Mouse (Mus musculus) hindbrain, embryonic 15.5 days (tissue): ENCODE measurements at regions not wholly inside any gene's neighbourhood (a gene's known extent, or its start where the extent isn't known, plus 50 kb on each side); places are given as distances from the start of the nearest gene placed in this dataset.

Source experiments
- ATAC-seq: fragments of 200-750 bp; cut with Nextera tagmentation; 2 replicates; pipeline ENCODE4 v1.8.0; 2017; ENCODE audit warnings: low read depth, moderate number of reproducible peaks, moderate TSS enrichment; ENCODE audit not compliant: low FRiP score
- H3K27ac ChIP-seq: fragments of 300-500 bp; sonication (generic); replicated peaks from 2 replicates; pipeline ENCODE4 v1.5.1; 2015; ENCODE audit warnings: mild to moderate bottlenecking, inconsistent platforms
- H3K27me3 ChIP-seq: fragments of 300-500 bp; sonication (generic); 2 replicates; pipeline ENCODE4 v1.6.1; 2015; ENCODE audit warnings: control low read depth, inconsistent platforms
- H3K36me3 ChIP-seq: fragments of 300-500 bp; sonication (generic); 2 replicates; pipeline ENCODE4 v1.6.1; 2015; ENCODE audit warnings: control low read depth, inconsistent platforms
- H3K4me1 ChIP-seq: fragments of 300-500 bp; sonication (generic); replicated peaks from 2 replicates; pipeline ENCODE4 v1.6.1; 2015; ENCODE audit warnings: control low read depth, inconsistent platforms
- H3K4me2 ChIP-seq: fragments of 300-500 bp; sonication (generic); 2 replicates; pipeline ENCODE4 v1.6.1; 2015; ENCODE audit warnings: moderate library complexity, mild to moderate bottlenecking, inconsistent platforms
- H3K4me3 ChIP-seq: fragments of 300-500 bp; sonication (generic); 2 replicates; pipeline ENCODE4 v1.5.1; 2015; ENCODE audit warnings: mild to moderate bottlenecking, inconsistent platforms
- H3K9ac ChIP-seq: fragments of 300-500 bp; sonication (generic); 2 replicates; pipeline ENCODE4 v1.6.1; 2015; ENCODE audit warnings: inconsistent platforms
- H3K9me3 ChIP-seq: fragments of 300-500 bp; sonication (generic); 2 replicates; pipeline ENCODE4 v1.6.1; 2016; ENCODE audit warnings: control low read depth, inconsistent platforms
- WGBS: fragments of 180-500 bp; shearing (Covaris S2); methylation state at CpG from one replicate; pipeline ENCODE4 v1.1.7; 2015; 5-methylcytosine and 5-hydroxymethylcytosine counted together

GRCm38 (mm10) chr13:11490766-11491165, 616.0 kb downstream of the Ryr2 start:
- H3K9me3 ChIP-seq, result no peaks in the 10 kb centered on the region
- WGBS, result 85% methylated on average over 3 of the region's 3 CpGs
- H3K4me1 ChIP-seq, result no peaks in the 10 kb centered on the region
- no peak overlapping the region for H3K9ac ChIP-seq
- no peaks in the 10 kb centered on the region for H3K36me3 ChIP-seq
- no peak overlapping the region for H3K27ac ChIP-seq
- no peak overlapping the region for H3K4me2 ChIP-seq
- H3K27me3 ChIP-seq, result no peaks in the 10 kb centered on the region
- H3K4me3 ChIP-seq, result no peak overlapping the region
- ATAC-seq, result no peak

GRCm38 (mm10) chr13:11483142-11483541, 623.6 kb downstream of the Ryr2 start:
- no peaks in the 10 kb centered on the region for H3K36me3 ChIP-seq
- H3K27ac ChIP-seq, result no peak overlapping the region
- H3K9me3 ChIP-seq, result no peaks in the 10 kb centered on the region
- no peak overlapping the region for H3K4me3 ChIP-seq
- H3K27me3 ChIP-seq, result no peaks in the 10 kb centered on the region
- H3K4me1 ChIP-seq, result no peaks in the 10 kb centered on the region
- no peak overlapping the region for H3K4me2 ChIP-seq
- 69% methylated on average over 1 of the region's 1 CpGs for WGBS
- H3K9ac ChIP-seq, result no peak overlapping the region
- ATAC-seq, result no peak

GRCm38 (mm10) chr13:11482701-11483100, 624.0 kb downstream of the Ryr2 start:
- no peaks in the 10 kb centered on the region for H3K36me3 ChIP-seq
- ATAC-seq, result no peak
- no peaks in the 10 kb centered on the region for H3K27me3 ChIP-seq
- no peak overlapping the region for H3K9ac ChIP-seq
- no peak overlapping the region for H3K4me3 ChIP-seq
- H3K4me1 ChIP-seq, result no peaks in the 10 kb centered on the region
- H3K4me2 ChIP-seq, result no peak overlapping the region
- whole genome bisulfite sequencing, result 53% methylated on average over 3 of the region's 3 CpGs
- H3K9me3 ChIP-seq, result no peaks in the 10 kb centered on the region
- no peak overlapping the region for H3K27ac ChIP-seq

GRCm38 (mm10) chr13:11460251-11460650, 646.5 kb downstream of the Ryr2 start:
- no peaks in the 10 kb centered on the region for H3K4me1 ChIP-seq
- H3K9ac ChIP-seq, result no peak overlapping the region
- H3K4me3 ChIP-seq, result no peak overlapping the region
- WGBS, result 90% methylated on average over 2 of the region's 2 CpGs
- H3K36me3 ChIP-seq, result no peaks in the 10 kb centered on the region
- H3K9me3 ChIP-seq, result no peaks in the 10 kb centered on the region
- no peaks in the 10 kb centered on the region for H3K27me3 ChIP-seq
- ATAC-seq, result no peak
- H3K27ac ChIP-seq, result no peak overlapping the region
- no peak overlapping the region for H3K4me2 ChIP-seq

- H3K27ac ChIP-seq, result no peak overlapping the region
- no peaks in the 10 kb centered on the region for H3K4me1 ChIP-seq
- no peaks in the 10 kb centered on the region for H3K9me3 ChIP-seq
- H3K4me2 ChIP-seq, result no peak overlapping the region
- WGBS, result 66% methylated on average over 3 of the region's 3 CpGs
- ATAC-seq, result peak; percentile 68; the same call in 1 of the 2 replicates
- H3K36me3 ChIP-seq, result no peaks in the 10 kb centered on the region
- H3K4me3 ChIP-seq, result no peak overlapping the region
- H3K9ac ChIP-seq, result no peak overlapping the region
- H3K27me3 ChIP-seq, result no peaks in the 10 kb centered on the region
These were observed 651.6 kb downstream of the Ryr2 start for GRCm38 (mm10) chr13:11455113-11455512.

- WGBS, result 87% methylated on average over 2 of the region's 2 CpGs
- H3K4me1 ChIP-seq, result no peaks in the 10 kb centered on the region
- no peak for ATAC-seq
- no peaks in the 10 kb centered on the region for H3K36me3 ChIP-seq
- H3K27me3 ChIP-seq, result no peaks in the 10 kb centered on the region
- no peak overlapping the region for H3K4me3 ChIP-seq
- H3K27ac ChIP-seq, result no peak overlapping the region
- H3K9me3 ChIP-seq, result no peaks in the 10 kb centered on the region
- H3K4me2 ChIP-seq, result no peak overlapping the region
- H3K9ac ChIP-seq, result no peak overlapping the region
These were observed 654.3 kb downstream of the Ryr2 start for GRCm38 (mm10) chr13:11452448-11452847.

GRCm38 (mm10) chr13:11432465-11433339, 674.0 kb downstream of the Ryr2 start:
- no peak for ATAC-seq
- Histone ChIP-seq H3K36me3 (no peaks in the 10 kb centered on the region), H3K9ac (no peak overlapping the region), H3K4me1 (no peaks in the 10 kb centered on the region), H3K27ac (no peak overlapping the region), H3K4me2 (no peak overlapping the region), H3K9me3 (no peaks in the 10 kb centered on the region), H3K4me3 (no peak overlapping the region), H3K27me3 (no peaks in the 10 kb centered on the region)
- 75% methylated on average over 7 of the region's 7 CpGs for WGBS

GRCm38 (mm10) chr13:11426820-11427219, 679.9 kb downstream of the Ryr2 start:
- Histone ChIP-seq H3K9me3 (no peaks in the 10 kb centered on the region), H3K4me1 (no peaks in the 10 kb centered on the region), H3K27ac (no peak overlapping the region), H3K27me3 (no peaks in the 10 kb centered on the region), H3K4me3 (no peak overlapping the region), H3K9ac (no peak overlapping the region), H3K4me2 (no peak overlapping the region), H3K36me3 (no peaks in the 10 kb centered on the region)
- ATAC-seq, result no peak

GRCm38 (mm10) chr13:11392027-11392426, 714.7 kb downstream of the Ryr2 start:
- Histone ChIP-seq H3K4me2 (no peak overlapping the region), H3K4me1 (no peaks in the 10 kb centered on the region), H3K9ac (no peak overlapping the region), H3K4me3 (no peak overlapping the region), H3K9me3 (0 out of 2 replicates have a peak, but pooled peaks cover 3% of the 10 kb centered on the region), H3K36me3 (no peaks in the 10 kb centered on the region), H3K27me3 (no peaks in the 10 kb centered on the region), H3K27ac (no peak overlapping the region)
- 40% methylated on average over 2 of the region's 2 CpGs for WGBS
- ATAC-seq, result no peak

GRCm38 (mm10) chr13:11375452-11375851, 731.3 kb downstream of the Ryr2 start:
- Histone ChIP-seq H3K4me1 (no peaks in the 10 kb centered on the region), H3K4me3 (no peak overlapping the region), H3K9me3 (no peaks in the 10 kb centered on the region), H3K27ac (no peak overlapping the region), H3K4me2 (no peak overlapping the region), H3K27me3 (no peaks in the 10 kb centered on the region), H3K9ac (no peak overlapping the region), H3K36me3 (no peaks in the 10 kb centered on the region)
- no peak for ATAC-seq

GRCm38 (mm10) chr13:11369456-11369855, 737.3 kb downstream of the Ryr2 start:
- Histone ChIP-seq H3K36me3 (no peaks in the 10 kb centered on the region), H3K4me1 (no peaks in the 10 kb centered on the region), H3K4me3 (no peak overlapping the region), H3K27me3 (no peaks in the 10 kb centered on the region), H3K4me2 (no peak overlapping the region), H3K9ac (no peak overlapping the region), H3K27ac (no peak overlapping the region), H3K9me3 (no peaks in the 10 kb centered on the region)
- 67% methylated on average over 1 of the region's 1 CpGs for WGBS
- ATAC-seq, result no peak

GRCm38 (mm10) chr13:11362872-11363271, 743.9 kb downstream of the Ryr2 start:
- H3K4me1 ChIP-seq, result no peaks in the 10 kb centered on the region
- no peak overlapping the region for H3K27ac ChIP-seq
- no peak for ATAC-seq
- 70% methylated on average over 3 of the region's 3 CpGs for WGBS
- H3K4me3 ChIP-seq, result no peak overlapping the region
- no peaks in the 10 kb centered on the region for H3K36me3 ChIP-seq
- no peaks in the 10 kb centered on the region for H3K27me3 ChIP-seq
- H3K9ac ChIP-seq, result no peak overlapping the region
- H3K4me2 ChIP-seq, result no peak overlapping the region
- no peaks in the 10 kb centered on the region for H3K9me3 ChIP-seq

- H3K27me3 ChIP-seq, result no peaks in the 10 kb centered on the region
- H3K4me2 ChIP-seq, result no peak overlapping the region
- H3K36me3 ChIP-seq, result no peaks in the 10 kb centered on the region
- peaks cover 8% of the 10 kb centered on the region; the same call in 1 of the 2 replicates for H3K4me1 ChIP-seq
- 41% methylated on average over 4 of the region's 4 CpGs for WGBS
- no peak overlapping the region for H3K4me3 ChIP-seq
- no peak overlapping the region for H3K27ac ChIP-seq
- H3K9me3 ChIP-seq, result no peaks in the 10 kb centered on the region
- peak; percentile 52; the same call in 1 of the 2 replicates for ATAC-seq
- H3K9ac ChIP-seq, result no peak overlapping the region
These were observed 758.3 kb downstream of the Ryr2 start for GRCm38 (mm10) chr13:11348502-11348849.
